Mouse (Mus musculus) granulocyte monocyte progenitor cell, adult 5-6 weeks (primary cell): ENCODE data around the gene Gm17949. TPM values are rescaled to one million over a fixed set of nuclear protein-coding genes. Genes with fewer than 3 reads are reported as not detected.

Source experiments
- ATAC-seq: replicated peaks from 2 replicates; pipeline ENCODE4 v1.8.0; 2016; ENCODE audit warnings: mild to moderate bottlenecking, moderate TSS enrichment, inconsistent platforms; ENCODE audit not compliant: poor library complexity, severe bottlenecking
- total RNA-seq, 2 experiments: library from RNA; stranded (forward) in 1 of 2; stranded (reverse) in 1 of 2; fragments of 200-712, 200-1000 nt in 1 of 2; fragments of >200 nt in 1 of 2; fragmentation: Nextera tagmentation in 1 of 2; gene quantifications; 2 replicates each; pipeline ENCODE4 v1.2.3; 2014 to 2017

Gm17949 gene
- total RNA-seq (2014; fragmentation: Nextera tagmentation), result not detected in 2 replicates
- not detected in 2 replicates for total RNA-seq (2017)

DNA sequence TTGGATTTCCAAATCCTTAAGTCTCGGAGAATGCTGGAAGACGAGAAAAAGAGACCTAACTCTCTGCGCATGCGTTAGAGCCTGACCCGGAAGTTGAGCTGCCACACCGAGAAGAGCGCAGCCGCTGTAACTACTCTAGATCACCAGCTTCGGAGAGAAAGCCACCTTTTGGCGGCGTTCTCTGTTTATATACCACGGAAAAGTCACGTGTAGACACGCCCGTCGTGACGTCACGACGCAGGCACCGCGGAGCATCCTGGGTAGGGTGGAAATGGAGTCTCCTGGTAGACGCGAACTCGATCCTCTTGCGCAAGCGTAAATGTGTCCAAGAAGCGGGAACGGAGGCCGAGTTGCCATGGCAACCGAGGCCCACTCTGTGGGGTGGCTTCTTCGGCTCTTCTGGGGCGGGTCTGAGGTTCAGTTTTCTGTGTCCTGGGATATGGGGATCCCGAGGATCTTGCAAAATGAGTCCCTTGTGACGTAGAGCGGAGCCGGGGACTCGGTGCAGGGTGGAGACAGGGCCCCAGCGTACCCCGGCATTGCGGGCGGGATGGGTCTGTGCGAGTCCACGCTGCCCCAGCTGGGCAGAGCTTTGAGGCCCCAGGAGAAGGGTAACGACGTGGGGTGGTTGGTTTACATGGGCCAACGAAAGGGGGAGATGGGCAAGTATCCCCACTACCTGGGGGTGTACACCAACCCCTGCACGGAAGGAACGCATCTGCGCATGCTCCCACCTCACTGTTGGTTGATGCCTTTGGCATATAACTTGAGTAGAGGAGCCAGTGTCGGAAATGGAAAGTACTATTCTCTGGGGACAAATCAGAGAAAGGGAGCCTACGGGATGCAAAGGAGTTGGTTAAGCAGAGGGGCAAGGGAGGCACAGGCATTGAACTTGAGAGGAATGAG lies at the start of gene Gm17949, which contains the start of gene Gtf2f1:
Gene Gm17949, plus strand, starts transcription at position 234 of the 906 bp plus-strand sequence.
Gene Gtf2f1, minus strand, starts transcription at position 53 of the 906 bp plus-strand sequence.
- ATAC-seq, result peak; percentile 85

GRCm38 (mm10) chr17:56961880-56962279 lies 49.4 kb upstream of the Gm17949 start:
- no peak for ATAC-seq

DNA sequence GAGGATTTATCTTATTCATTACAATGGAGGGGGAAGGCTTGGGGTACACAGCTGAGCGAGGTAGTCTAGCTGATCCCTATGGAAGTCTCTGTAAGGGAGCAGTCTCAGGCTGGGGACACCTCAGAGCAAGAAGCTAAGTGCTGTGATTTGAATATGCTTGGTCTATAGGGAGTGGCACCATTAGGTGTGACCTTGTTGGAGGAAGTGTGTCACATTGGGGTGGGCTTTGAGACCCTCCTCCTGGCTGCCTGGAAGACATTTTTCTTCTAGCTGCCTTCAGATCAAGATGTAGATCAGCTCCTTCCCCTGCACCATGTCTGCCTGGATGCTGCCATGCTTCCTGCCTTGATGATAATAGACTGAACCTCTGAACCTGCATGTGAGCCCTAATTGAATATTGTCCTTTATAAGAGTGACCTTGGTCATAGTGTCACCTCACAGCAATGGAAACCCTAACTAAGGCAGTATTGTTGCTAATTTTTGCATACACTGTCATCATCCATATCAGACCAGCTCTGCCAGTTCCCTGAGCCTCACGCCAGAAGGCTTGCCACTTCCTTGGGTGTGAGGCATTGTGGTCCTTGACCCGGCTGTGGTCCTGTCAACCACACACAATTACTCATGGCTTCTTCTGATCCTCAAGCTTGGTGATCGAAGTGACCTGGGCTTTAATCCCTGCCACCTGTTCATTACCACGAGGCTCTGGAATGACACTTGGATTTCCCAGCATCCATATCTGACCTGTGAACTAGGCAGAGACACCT lies 48.4 kb upstream of the Gm17949 start:
- ATAC-seq, result no peak

- ATAC-seq, result no peak
Measured at GRCm38 (mm10) chr17:56963646-56964045, 47.6 kb upstream of the Gm17949 start.

GRCm38 (mm10) chr17:56969321-56969720 lies 41.9 kb upstream of the Gm17949 start:
- no peak for ATAC-seq

GRCm38 (mm10) chr17:56970081-56970480 lies 41.2 kb upstream of the Gm17949 start:
- no peak for ATAC-seq

DNA sequence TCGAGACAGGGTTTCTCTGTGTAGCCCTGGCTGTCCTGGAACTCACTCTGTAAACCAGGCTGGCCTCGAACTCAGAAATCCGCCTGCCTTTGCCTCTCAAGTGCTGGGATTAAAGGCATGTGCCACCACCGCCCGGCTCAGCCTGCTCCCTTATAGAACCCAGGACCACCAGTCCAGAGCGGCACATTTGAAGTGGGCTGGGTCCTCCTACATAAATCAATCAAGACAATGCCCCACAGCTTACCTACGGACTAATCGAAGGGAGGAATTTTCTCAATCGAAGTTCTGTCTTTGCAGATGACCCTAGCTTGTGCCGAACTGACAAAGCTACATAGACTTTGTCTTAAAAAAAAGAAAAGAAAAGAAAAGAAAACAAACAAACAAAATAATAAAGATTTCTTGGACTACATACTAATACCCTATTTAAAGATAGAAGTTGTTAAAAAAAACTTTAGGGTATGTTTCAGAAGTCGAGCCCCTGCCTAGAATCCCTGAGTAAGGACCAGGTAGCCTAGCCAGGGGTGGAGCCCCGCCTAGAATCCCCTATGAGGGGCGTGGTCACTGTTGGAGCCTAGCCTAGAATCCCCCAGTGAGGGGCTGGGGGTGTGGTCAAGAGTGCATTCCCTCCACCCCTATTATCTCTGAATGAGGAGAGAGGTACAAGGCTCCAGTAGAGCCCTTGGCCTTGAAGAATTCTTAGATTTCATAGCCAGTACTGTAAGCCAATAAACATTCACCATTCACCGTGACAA lies 37.1 kb upstream of the Gm17949 start:
- no peak for ATAC-seq

DNA sequence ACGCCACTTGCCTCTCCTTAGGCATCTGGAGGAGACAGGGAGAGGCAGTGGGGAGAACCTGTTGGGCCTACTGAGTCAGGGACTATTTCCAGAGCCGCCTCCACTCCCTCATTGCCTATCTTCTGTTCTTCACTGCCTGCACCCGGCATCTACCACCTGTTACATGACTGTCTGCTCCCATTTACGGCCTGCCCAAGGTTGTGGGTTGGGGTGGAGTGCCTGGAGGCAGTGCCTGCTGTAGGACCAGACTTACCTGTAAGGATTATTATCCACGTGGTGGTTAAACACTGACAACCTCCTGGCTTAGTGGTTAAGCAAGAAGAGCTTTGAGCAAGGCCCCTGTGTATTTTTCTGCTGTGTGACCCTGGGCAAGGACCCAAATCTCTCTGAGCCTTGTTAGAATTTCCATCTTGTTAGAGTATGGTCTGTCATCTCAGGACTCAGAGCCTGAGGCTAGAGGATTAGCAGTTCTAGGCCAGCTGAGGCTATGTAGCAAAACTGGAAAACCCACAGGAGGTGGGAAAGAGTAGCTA lies 36.5 kb upstream of the Gm17949 start:
- ATAC-seq, result no peak

DNA sequence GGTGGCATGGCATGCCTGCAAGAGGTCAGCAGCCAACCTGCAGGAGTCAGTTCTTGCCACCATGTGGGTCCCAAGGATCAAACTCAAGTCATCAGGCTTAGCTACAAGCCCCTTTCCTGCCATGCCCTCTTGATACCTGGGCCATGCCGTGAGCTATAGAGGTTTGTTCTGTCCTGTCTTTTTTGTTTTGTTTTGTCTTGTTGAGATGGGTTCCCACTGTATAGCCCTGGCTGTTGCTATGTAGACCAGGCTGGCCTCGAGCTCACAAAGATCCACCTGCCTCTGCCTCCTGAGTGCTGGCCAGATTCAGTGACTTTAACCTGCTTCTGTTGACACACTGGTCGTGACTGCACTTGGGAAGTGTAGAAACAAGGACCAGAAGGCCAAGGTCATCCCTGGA lies 35.9 kb upstream of the Gm17949 start:
- no peak for ATAC-seq

- no peak for ATAC-seq
Measured at GRCm38 (mm10) chr17:56976531-56977390, 34.5 kb upstream of the Gm17949 start.

- no peak for ATAC-seq
Measured at GRCm38 (mm10) chr17:56979524-56979923, 31.7 kb upstream of the Gm17949 start.

GRCm38 (mm10) chr17:56981049-56981448 lies 30.2 kb upstream of the Gm17949 start:
- no peak for ATAC-seq

DNA sequence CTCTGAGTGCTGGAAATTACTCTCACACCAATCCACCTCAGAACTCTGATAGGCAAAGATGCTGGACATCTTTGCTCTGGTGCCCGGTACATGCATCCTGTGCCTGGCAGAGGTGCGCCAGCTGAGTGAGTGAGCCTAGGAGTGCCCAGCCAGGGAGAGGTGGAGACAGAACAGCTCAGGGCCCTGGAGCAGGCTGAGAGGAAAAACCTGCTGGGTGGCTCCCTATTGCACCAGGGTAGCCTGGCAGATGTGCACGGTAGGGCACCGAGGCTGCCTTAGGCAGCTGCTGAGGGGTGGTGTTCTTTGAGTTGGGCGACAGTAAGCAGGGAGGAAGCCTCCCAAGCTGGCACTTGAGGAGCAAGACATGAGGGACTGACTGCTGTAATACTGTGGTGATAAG lies 29.3 kb upstream of the Gm17949 start, which contains the start of gene Acer1:
Gene Acer1, minus strand, starts transcription at position 114 of the 400 bp plus-strand sequence.
- no peak for ATAC-seq

DNA sequence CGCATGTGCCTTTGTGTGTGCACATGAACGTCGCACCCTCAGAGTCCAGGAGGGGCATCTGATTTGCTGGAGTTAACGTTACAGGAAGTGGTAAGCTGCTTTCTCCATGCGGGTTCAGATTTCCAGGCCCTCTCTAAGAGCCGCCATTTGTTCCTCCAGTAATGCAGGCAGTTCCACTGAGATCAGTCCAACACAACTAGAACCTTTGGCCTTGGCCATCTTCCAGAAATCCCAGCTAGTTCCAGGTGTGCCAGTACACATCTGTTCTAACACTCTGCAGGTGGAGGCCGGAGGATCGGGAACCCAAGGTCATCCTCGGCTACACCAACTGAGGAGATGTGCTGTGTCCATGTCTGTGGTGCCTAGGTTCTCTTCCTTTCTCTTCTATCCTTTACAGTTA lies 26.4 kb upstream of the Gm17949 start:
- no peak for ATAC-seq

DNA sequence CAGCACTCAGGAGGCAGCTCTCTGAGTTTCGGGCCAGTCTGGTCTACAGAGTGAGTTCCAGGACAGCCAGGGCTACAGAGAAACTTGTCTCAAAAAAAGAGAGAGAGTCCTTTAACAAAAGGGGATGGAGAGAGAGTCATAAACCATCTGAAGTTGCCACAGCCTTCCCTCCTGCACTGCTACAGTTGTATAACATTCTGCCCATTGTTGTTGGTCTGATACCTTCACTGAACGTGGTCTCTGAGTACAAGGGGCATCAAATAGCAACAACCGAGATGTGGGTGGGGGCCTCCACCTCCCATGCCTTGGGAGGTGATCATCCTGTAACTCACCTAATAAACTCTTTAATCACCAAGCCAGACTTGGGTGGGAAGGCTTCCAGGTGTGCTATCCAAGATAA lies 25.6 kb upstream of the Gm17949 start:
- ATAC-seq, result no peak

GRCm38 (mm10) chr17:56986105-56986805 lies 25.0 kb upstream of the Gm17949 start:
- no peak for ATAC-seq

DNA sequence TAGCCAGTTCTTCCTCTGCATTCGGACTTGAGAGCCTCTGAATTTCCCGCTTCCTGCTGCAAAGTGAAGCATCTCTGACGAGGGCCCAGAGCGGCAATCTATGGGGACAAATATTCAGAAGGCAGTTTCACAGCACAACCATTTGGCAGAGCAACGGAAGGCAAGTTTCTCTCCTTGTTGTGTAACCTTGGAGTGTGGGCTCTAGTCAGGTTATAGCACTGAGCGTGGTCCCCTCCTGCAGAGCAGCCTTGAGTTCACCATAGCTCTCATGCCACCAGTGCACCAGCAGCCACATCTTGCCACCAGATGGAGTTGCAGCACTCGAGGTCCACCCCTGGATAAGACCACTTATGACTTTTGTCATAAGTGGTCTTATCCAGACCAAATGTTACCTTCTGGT lies 22.8 kb upstream of the Gm17949 start:
- ATAC-seq, result 0 out of 2 replicates have a peak, but pooled peaks have one; percentile 10

GRCm38 (mm10) chr17:56988921-56989430 lies 22.3 kb upstream of the Gm17949 start:
- peak; percentile 3; the same call in 1 of the 2 replicates for ATAC-seq
